Mouse (Mus musculus) inflammation-experienced regulatory T-cells (primary cell): Measurements from ENCODE around the gene Nfu1. TPM values are rescaled to one million over a fixed set of nuclear protein-coding genes. Genes with fewer than 3 reads are reported as not detected.

Experiments
- polyA plus RNA-seq, 2 experiments: library from polyadenylated mRNA; unstranded; fragments of 100-300 nt; shearing (Covaris generic); gene quantifications; one replicate each; pipeline ENCODE4 v1.2.1; 2017

Gene Nfu1
- 10 to 100 TPM; 85.6 to 86.8 TPM for polyA plus RNA-seq

GRCm38 (mm10) chr6:87008887-87009286, at the start of gene Nfu1:
TSS of gene Nfu1 (plus strand) at chr6:87009236.

GRCm38 (mm10) chr6:87042337-87043130, 33.5 kb downstream of the Nfu1 start, which contains the start of gene Gfpt1:
TSS of gene Gfpt1 (plus strand) at chr6:87042846.

Other genes starting within 250 kb of the Nfu1 start
- gene Anxa4, start 215.7 kb upstream of the Nfu1 start, polyA plus RNA-seq, result 10 to 100 TPM in 1 of 2 experiments, 1 to 10 TPM in 1; 8.7 to 21.1 TPM
- gene Aak1, start 159.7 kb upstream of the Nfu1 start, polyA plus RNA-seq, result 10 to 100 TPM; 80.4 to 81.3 TPM
- 10 to 100 TPM; 23.0 to 23.1 TPM for gene Gfpt1, start 33.6 kb downstream of the Nfu1 start, polyA plus RNA-seq
- under 1 TPM; 0.33 to 0.38 TPM for gene D6Ertd527e, start 95.5 kb downstream of the Nfu1 start, polyA plus RNA-seq